Mouse (Mus musculus) layer of hippocampus, adult 9-10 months (tissue): ENCODE measurements around the gene Msh2.
"Not testable (repeated sequence)": the region's sequence is repeated elsewhere in the genome, so short reads cannot be mapped to it uniquely, and the experiment has no call there.

Source experiments
- DNase-seq: peaks from one replicate; pipeline ENCODE4 v3.0.0; 2022; ENCODE audit warnings: low spot score

Gene Msh2

GRCm38 (mm10) chr17:87671890-87672660 is at the start of gene Msh2:
TSS of gene Msh2 (plus strand) at chr17:87672330.
- peak; percentile 93 for DNase-seq

GRCm38 (mm10) chr17:87625510-87626086 is 46.5 kb upstream of the Msh2 start:
- no peak for DNase-seq

GRCm38 (mm10) chr17:87628144-87628543 is 44.0 kb upstream of the Msh2 start:
- no peak for DNase-seq

- DNase-seq = no peak
Observed at GRCm38 (mm10) chr17:87628706-87629105, 43.4 kb upstream of the Msh2 start.

- no peak for DNase-seq
Observed at GRCm38 (mm10) chr17:87637056-87637389, 35.1 kb upstream of the Msh2 start.

- no peak for DNase-seq
Observed at GRCm38 (mm10) chr17:87639242-87639641, 32.9 kb upstream of the Msh2 start.

- no peak for DNase-seq
Observed at GRCm38 (mm10) chr17:87640272-87640671, 31.9 kb upstream of the Msh2 start.

GRCm38 (mm10) chr17:87641006-87641405 is 31.1 kb upstream of the Msh2 start:
- no peak for DNase-seq

- DNase-seq = no peak
Observed at GRCm38 (mm10) chr17:87642744-87643143, 29.4 kb upstream of the Msh2 start.

- not testable (repeated sequence) for DNase-seq
Observed at GRCm38 (mm10) chr17:87655616-87656015, 16.5 kb upstream of the Msh2 start.

- not testable (repeated sequence) for DNase-seq
Observed at GRCm38 (mm10) chr17:87661958-87662573, 10.1 kb upstream of the Msh2 start.

GRCm38 (mm10) chr17:87664238-87664637 is 7.9 kb upstream of the Msh2 start:
- DNase-seq = no peak

- DNase-seq = peak; percentile 58
Observed at GRCm38 (mm10) chr17:87665066-87665822, 6.9 kb upstream of the Msh2 start.

GRCm38 (mm10) chr17:87672677-87673286 is 652 bp downstream of the Msh2 start:
- no peak for DNase-seq

- not testable (repeated sequence) for DNase-seq
Observed at GRCm38 (mm10) chr17:87676916-87677474, 4.9 kb downstream of the Msh2 start.

- DNase-seq = no peak
Observed at GRCm38 (mm10) chr17:87677656-87678055, 5.5 kb downstream of the Msh2 start.

- no peak for DNase-seq
Observed at GRCm38 (mm10) chr17:87689217-87689616, 17.1 kb downstream of the Msh2 start.

GRCm38 (mm10) chr17:87691958-87692357 is 19.8 kb downstream of the Msh2 start:
- peak; percentile 27 for DNase-seq

- no peak for DNase-seq
Observed at GRCm38 (mm10) chr17:87695874-87696465, 23.8 kb downstream of the Msh2 start.

- no peak for DNase-seq
Observed at GRCm38 (mm10) chr17:87696814-87697213, 24.7 kb downstream of the Msh2 start.

GRCm38 (mm10) chr17:87698996-87699765 is 27.1 kb downstream of the Msh2 start:
- no peak for DNase-seq
